Mouse (Mus musculus) small intestine, adult 2 months (tissue): ENCODE results near the gene Pak7.

ENCODE experiments used
- CTCF ChIP-seq: fragments of 200-500 bp; IDR thresholded peaks from 2 replicates; pipeline ENCODE4 v1.5.1; 2012; ENCODE audit warnings: low read depth, mild to moderate bottlenecking, control low read depth, inconsistent platforms, low read length, moderate library complexity, mixed read lengths; ENCODE audit not compliant: insufficient replicate concordance, insufficient read length; ENCODE audit errors: extremely low read depth
- POLR2A ChIP-seq: fragments of 200-500 bp; IDR thresholded peaks from 2 replicates; pipeline ENCODE4 v1.6.1; 2012; ENCODE audit warnings: low read depth, mild to moderate bottlenecking, control low read depth, inconsistent platforms, low read length, moderate library complexity

DNA sequence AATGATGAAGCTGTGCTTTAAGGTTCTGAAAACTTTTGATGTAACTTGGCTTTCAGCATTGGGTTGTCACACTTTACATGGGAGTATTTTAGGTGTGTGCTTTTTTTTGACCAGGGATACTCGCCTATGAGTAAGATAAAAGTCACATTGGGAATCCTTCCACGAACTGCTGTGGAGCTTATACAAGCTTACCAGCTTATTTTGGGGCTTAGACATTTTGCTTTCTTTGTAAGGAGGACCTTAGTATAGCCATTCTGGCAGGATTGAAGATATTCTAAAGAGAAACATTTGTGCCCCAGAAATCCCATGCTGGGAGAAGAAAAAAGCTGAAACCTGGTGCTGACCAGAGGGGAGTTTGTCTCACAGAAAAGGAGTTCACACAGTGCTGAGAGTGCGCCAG lies 212.7 kb downstream of the Pak7 start:
- no peak for TF ChIP-seq POLR2A
- TF ChIP-seq CTCF = no peak
